Mouse (Mus musculus) testis, adult 2 months (tissue): ENCODE data around the gene Gm3629. TPM values are rescaled to one million over a fixed set of nuclear protein-coding genes. Genes with fewer than 3 reads are reported as not detected.
A peak's percentile ranks its signal among the peaks of the same experiment; 100 is the strongest.
"Not testable (repeated sequence)": the region's sequence is repeated elsewhere in the genome, so short reads cannot be mapped to it uniquely, and the experiment has no call there.

Source experiments
- H3K27ac ChIP-seq: fragments of 200-500 bp; 2 replicates; pipeline ENCODE4 v1.5.1; 2012; ENCODE audit warnings: low read depth, low read length; ENCODE audit not compliant: control insufficient read depth, insufficient read depth
- H3K27me3 ChIP-seq: fragments of 200-500 bp; 2 replicates; pipeline ENCODE4 v1.6.1; 2012; ENCODE audit warnings: mild to moderate bottlenecking, low read length, moderate library complexity; ENCODE audit not compliant: control insufficient read depth, insufficient read depth
- H3K36me3 ChIP-seq: fragments of 200-500 bp; 2 replicates; pipeline ENCODE4 v1.6.1; 2012; ENCODE audit warnings: mild to moderate bottlenecking, low read length; ENCODE audit not compliant: control insufficient read depth, insufficient read depth
- H3K4me1 ChIP-seq: fragments of 200-500 bp; 2 replicates; pipeline ENCODE4 v1.6.1; 2012; ENCODE audit warnings: low read length; ENCODE audit not compliant: control insufficient read depth, insufficient read depth
- H3K4me3 ChIP-seq: fragments of 200-500 bp; 2 replicates; pipeline ENCODE4 v1.5.1; 2012; ENCODE audit warnings: low read depth, mild to moderate bottlenecking, low read length, moderate library complexity, mixed read lengths; ENCODE audit not compliant: control insufficient read depth
- polyA plus RNA-seq: library from polyadenylated mRNA; depleted of rRNA; stranded (reverse); fragments of >200 nt; gene quantifications from 2 replicates; pipeline ENCODE4 v1.2.3, GENCODE M21; 2012; rRNA removed

Gene Gm3629
- 1.8 and 2.1 TPM in 2 replicates for polyA plus RNA-seq

DNA sequence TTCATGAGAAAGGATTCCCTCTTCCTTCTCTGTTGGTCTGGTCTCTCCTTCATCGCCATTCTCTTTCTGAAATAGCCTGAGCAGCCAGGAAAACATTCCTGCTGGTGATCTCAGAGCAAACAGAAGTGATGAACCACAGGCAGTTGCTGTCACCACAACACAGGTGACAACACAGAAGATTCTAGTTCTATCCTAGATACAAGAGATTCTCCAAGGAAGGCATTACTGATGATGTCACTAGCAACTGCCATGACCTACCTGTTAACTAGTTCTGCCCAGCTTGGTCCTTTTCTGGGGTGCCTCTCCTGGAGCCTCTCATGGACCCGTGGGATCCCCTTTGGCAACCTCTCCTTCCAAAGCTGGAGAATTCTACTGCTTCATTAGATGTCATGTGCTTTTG lies at the start of gene Gm3629:
Gene Gm3629 (minus strand): TSS at position 101 of the 400 bp plus-strand sequence.
- H3K36me3 ChIP-seq, H3K4me1 ChIP-seq, H3K4me3 ChIP-seq, H3K27me3 ChIP-seq, H3K27ac ChIP-seq: not testable (repeated sequence)

- H3K27me3 ChIP-seq, H3K27ac ChIP-seq, H3K4me1 ChIP-seq, H3K4me3 ChIP-seq, H3K36me3 ChIP-seq: not testable (repeated sequence)
These were observed 31.9 kb upstream of the Gm3629 start, which contains the start of gene Gm3460 for GRCm38 (mm10) chr14:6622318-6622717. TSS of gene Gm3460 (minus strand) at chr14:6622418.

GRCm38 (mm10) chr14:6606436-6606835 lies 16.0 kb upstream of the Gm3629 start:
- H3K27me3 ChIP-seq, H3K4me3 ChIP-seq, H3K27ac ChIP-seq, H3K36me3 ChIP-seq, H3K4me1 ChIP-seq: not testable (repeated sequence)

DNA sequence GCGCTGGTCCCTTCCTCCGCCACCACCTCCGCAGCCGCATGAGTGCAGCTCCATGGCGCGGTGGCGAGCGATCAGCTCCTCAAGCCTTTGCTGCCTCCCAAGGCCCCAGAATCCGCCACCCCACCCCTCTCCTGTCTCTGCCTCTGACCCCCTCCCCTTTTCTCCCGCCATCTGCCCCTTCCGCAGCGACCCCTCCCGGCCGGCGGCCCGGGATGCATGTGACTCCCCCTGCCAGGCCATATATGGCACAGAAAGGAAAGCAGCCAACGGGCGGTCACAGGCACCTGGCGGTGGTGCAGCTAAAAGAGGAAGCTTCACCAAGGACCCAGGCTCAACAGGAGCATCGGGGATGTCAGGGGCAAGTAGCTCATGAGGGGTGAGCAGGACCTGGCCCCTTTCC lies 14.6 kb upstream of the Gm3629 start:
- H3K4me1 ChIP-seq, H3K27ac ChIP-seq, H3K36me3 ChIP-seq, H3K27me3 ChIP-seq, H3K4me3 ChIP-seq: not testable (repeated sequence)

GRCm38 (mm10) chr14:6604551-6604950 lies 14.1 kb upstream of the Gm3629 start:
- peak overlapping the region; percentile 8; the same call in 1 of the 2 replicates for H3K4me3 ChIP-seq
- H3K27ac ChIP-seq: not testable (repeated sequence)

DNA sequence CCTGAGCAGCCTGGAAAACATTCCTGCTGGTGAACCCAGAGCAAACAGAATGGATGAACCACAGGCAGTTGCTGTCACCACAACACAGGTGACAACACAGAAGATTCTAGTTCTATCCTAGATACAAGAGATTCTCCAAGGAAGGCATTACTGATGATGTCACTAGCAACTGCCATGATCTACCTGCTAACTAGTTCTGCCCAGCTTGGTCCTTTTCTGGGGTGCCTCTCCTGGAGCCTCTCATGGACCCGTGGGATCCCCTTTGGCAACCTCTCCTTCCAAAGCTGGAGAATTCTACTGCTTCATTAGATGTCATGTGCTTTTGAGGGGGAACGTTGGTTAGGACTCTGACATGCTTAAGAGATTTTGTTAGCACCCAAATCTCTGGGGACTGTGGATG lies 53.2 kb downstream of the Gm3629 start, which contains the start of gene Gm8356:
Gene Gm8356 (minus strand): TSS at position 101 of the 400 bp plus-strand sequence.
- H3K36me3 ChIP-seq, H3K4me3 ChIP-seq, H3K27me3 ChIP-seq, H3K4me1 ChIP-seq, H3K27ac ChIP-seq: not testable (repeated sequence)

More at GRCm38 (mm10) chr14:6604551-6604950, 14.1 kb upstream of the Gm3629 start:
- H3K36me3 ChIP-seq, H3K4me1 ChIP-seq, H3K27me3 ChIP-seq: not testable (repeated sequence)

Other genes starting within 250 kb of the Gm3629 start
- 8.6 and 10.2 TPM in 2 replicates for gene Gm3618, start 246.9 kb downstream of the Gm3629 start, polyA plus RNA-seq
- 0.15 and 0.43 TPM in 2 replicates for gene Gm16440, start 200.3 kb downstream of the Gm3629 start, polyA plus RNA-seq
- 6.4 and 7.2 TPM in 2 replicates for gene Gm3591, start 178.1 kb downstream of the Gm3629 start, polyA plus RNA-seq
- 0.72 and 0.79 TPM in 2 replicates for gene Gm3594, start 146.0 kb downstream of the Gm3629 start, polyA plus RNA-seq
- gene Gm8356, start 53.3 kb downstream of the Gm3629 start, polyA plus RNA-seq: 0.52 and 0.99 TPM in 2 replicates
- 2.7 and 3.3 TPM in 2 replicates for gene Gm3460, start 31.8 kb upstream of the Gm3629 start, polyA plus RNA-seq
- gene Gm10251, start 93.6 kb upstream of the Gm3629 start, polyA plus RNA-seq: 17.0 and 24.0 TPM in 2 replicates
- gene Gm8050, start 129.6 kb upstream of the Gm3629 start, polyA plus RNA-seq: 0.07 and 0.10 TPM in 2 replicates
- gene Gm3636, start 151.7 kb upstream of the Gm3629 start, polyA plus RNA-seq: 1.9 and 3.3 TPM in 2 replicates
- gene Gm8362, start 183.8 kb upstream of the Gm3629 start, polyA plus RNA-seq: 5.0 and 8.0 TPM in 2 replicates
- 0.59 and 0.79 TPM in 2 replicates for gene Gm3642, start 249.7 kb upstream of the Gm3629 start, polyA plus RNA-seq